Mouse (Mus musculus) brain, embryonic 14.5 days (tissue): Measurements from ENCODE around the gene Ucn3.

Experiments
- CTCF ChIP-seq: fragments of 200-500 bp; IDR thresholded peaks from 2 replicates; pipeline ENCODE4 v1.5.1; 2012; ENCODE audit warnings: inconsistent platforms, mild to moderate bottlenecking, moderate library complexity, borderline replicate concordance; ENCODE audit not compliant: insufficient read depth, insufficient read length; ENCODE audit errors: extremely low read depth
- POLR2A ChIP-seq: fragments of 200-500 bp; IDR thresholded peaks from 2 replicates; pipeline ENCODE4 v1.6.1; 2012; ENCODE audit warnings: mild to moderate bottlenecking, inconsistent platforms, borderline replicate concordance; ENCODE audit not compliant: poor library complexity, insufficient read depth, insufficient read length, severe bottlenecking; ENCODE audit errors: extremely low read depth

- TF ChIP-seq POLR2A (peak; percentile 56; the same call in 1 of the 2 replicates), CTCF (no peak)
Observed at GRCm38 (mm10) chr13:3917571-3918311, 27.4 kb downstream of the Ucn3 start, which contains the start of the genes Net1 and Tubal3.
